Mouse (Mus musculus): ENCODE measurements around the gene Scarb2. TPM values are rescaled to one million over a fixed set of nuclear protein-coding genes. Genes with fewer than 3 reads are reported as not detected.
A peak's percentile ranks its signal among the peaks of the same experiment; 100 is the strongest.

Scarb2 gene
- polyA plus RNA-seq, 1 experiment from 2014 or later = 8.7 TPM

DNA sequence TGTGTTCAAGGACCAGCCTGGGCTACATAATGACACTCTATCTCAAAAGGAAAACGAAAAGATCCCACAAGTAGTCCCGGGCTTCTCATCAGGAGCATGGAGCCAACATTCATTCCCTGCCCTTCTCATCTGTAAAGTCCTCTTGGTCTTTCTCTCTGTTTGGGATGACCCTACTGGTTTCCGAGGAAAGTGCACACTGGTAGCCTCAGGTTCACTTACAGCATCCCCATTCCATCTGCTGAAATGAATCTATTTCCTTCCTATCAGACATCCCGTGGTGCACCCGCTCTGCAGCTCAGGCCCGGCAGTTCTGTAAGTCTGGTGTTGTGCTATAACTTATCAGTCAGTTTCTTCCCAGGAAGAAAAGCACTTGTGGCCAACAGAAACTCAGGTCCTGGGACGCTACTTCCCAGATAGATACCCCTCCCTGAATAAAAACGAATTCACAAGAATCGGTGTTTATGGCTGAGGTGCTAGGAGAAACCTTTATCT, 3.2 kb downstream of the Scarb2 start:
- Histone ChIP-seq H3K27ac (replicated peaks; ENCODE audit: low read depth, low read length) (no peak overlapping the region), H3K4me3 (ENCODE audit: low read depth, low read length) (no peak overlapping the region), H3K4me2 (ENCODE audit: low read depth, low read length) (no peak overlapping the region), H3K9ac (replicated peaks; ENCODE audit: low read length) (no peak overlapping the region), H3K9me3 (replicated peaks; ENCODE audit: control insufficient read depth, low read length) (no peaks in the 10 kb centered on the region), H3K36me3 (replicated peaks; ENCODE audit: control insufficient read depth, insufficient read depth, low read depth, low read length) (no peaks in the 10 kb centered on the region), H3K4me1 (ENCODE audit: control insufficient read depth, insufficient read depth, low read length) (no peaks in the 10 kb centered on the region), H3K27me3 (ENCODE audit: control insufficient read depth, insufficient read depth, low read length) (no peaks in the 10 kb centered on the region)
- 83% methylated on average over 9 of the region's 9 CpGs for WGBS
- ATAC-seq (replicated peaks; ENCODE audit: insufficient number of reproducible peaks, low FRiP score, low TSS enrichment, low read depth) (no peak), DNase-seq (ENCODE audit: low spot score) (no peak)

GRCm38 (mm10) chr5:92499378-92499777, 7.3 kb downstream of the Scarb2 start:
- ATAC-seq (replicated peaks; ENCODE audit: insufficient number of reproducible peaks, low FRiP score, low TSS enrichment, low read depth) (no peak), DNase-seq (ENCODE audit: low spot score) (no peak)
- H3K9ac ChIP-seq (replicated peaks; ENCODE audit: low read length) = no peak overlapping the region
- WGBS = 42% methylated on average over 3 of the region's 3 CpGs
- H3K4me1 ChIP-seq (ENCODE audit: control insufficient read depth, insufficient read depth, low read length) = peaks cover 3% of the 10 kb centered on the region; the same call in 1 of the 2 replicates
- H3K4me2 ChIP-seq (ENCODE audit: low read depth, low read length) = no peak overlapping the region
- H3K27ac ChIP-seq (replicated peaks; ENCODE audit: low read depth, low read length) = peak overlapping the region; percentile 28; the same call in 1 of the 2 replicates
- no peaks in the 10 kb centered on the region for H3K9me3 ChIP-seq (replicated peaks; ENCODE audit: control insufficient read depth, low read length)
- no peaks in the 10 kb centered on the region for H3K27me3 ChIP-seq (ENCODE audit: control insufficient read depth, insufficient read depth, low read length)
- H3K36me3 ChIP-seq (replicated peaks; ENCODE audit: control insufficient read depth, insufficient read depth, low read depth, low read length) = no peaks in the 10 kb centered on the region
- H3K4me3 ChIP-seq (ENCODE audit: low read depth, low read length) = no peak overlapping the region

DNA sequence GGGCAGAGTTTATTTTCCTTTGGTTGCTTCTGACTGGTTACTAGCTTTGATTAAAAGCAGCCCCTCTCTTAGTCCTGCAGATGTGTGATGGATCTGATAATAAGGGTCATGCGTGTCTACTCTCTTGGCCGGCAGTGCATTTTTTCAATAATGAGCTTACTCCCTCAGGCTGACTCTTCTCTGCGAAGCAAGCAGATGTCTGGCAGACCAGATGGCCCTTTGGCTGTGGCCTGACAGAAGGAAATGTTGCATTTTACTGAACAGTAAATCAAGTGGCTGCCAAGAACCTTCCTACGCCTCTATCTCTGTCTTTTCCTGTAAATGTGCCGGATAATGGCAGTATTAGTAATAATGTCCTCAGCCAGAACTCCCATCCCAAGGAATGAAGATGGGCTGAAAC, 8.0 kb downstream of the Scarb2 start:
- WGBS = 32% methylated on average over 5 of the region's 5 CpGs
- DNase-seq (ENCODE audit: low spot score) (peak; percentile 60), ATAC-seq (replicated peaks; ENCODE audit: insufficient number of reproducible peaks, low FRiP score, low TSS enrichment, low read depth) (0 out of 2 replicates have a peak, but pooled peaks have one; percentile 35)
- Histone ChIP-seq H3K27ac (replicated peaks; ENCODE audit: low read depth, low read length) (peak overlapping the region; percentile 28; the same call in 1 of the 2 replicates), H3K9me3 (replicated peaks; ENCODE audit: control insufficient read depth, low read length) (no peaks in the 10 kb centered on the region), H3K4me2 (ENCODE audit: low read depth, low read length) (no peak overlapping the region), H3K36me3 (replicated peaks; ENCODE audit: control insufficient read depth, insufficient read depth, low read depth, low read length) (no peaks in the 10 kb centered on the region), H3K9ac (replicated peaks; ENCODE audit: low read length) (no peak overlapping the region), H3K4me3 (ENCODE audit: low read depth, low read length) (no peak overlapping the region), H3K27me3 (ENCODE audit: control insufficient read depth, insufficient read depth, low read length) (no peaks in the 10 kb centered on the region), H3K4me1 (ENCODE audit: control insufficient read depth, insufficient read depth, low read length) (peaks cover 3% of the 10 kb centered on the region; the same call in 1 of the 2 replicates)

DNA sequence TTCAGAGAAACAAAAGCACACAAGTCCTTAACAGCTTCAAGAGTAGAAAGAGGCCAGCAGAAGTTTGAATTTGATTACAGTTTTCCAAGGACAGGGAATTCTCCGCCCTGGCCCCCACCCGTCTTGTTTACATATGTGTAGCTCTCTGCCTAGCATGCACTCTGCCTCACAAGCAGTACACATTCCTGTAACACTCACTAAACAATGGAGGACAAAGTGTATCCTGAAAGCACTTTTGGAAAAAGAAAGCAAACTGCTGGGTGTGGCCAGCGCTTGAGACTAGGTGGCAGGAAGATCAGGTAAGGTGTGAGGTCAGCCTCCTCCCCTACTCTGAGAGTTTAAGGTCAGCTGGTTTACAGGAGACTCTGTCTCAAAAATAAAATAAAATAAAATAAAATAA, 8.4 kb downstream of the Scarb2 start:
- H3K9ac ChIP-seq (replicated peaks; ENCODE audit: low read length) = no peak overlapping the region
- no peaks in the 10 kb centered on the region for H3K9me3 ChIP-seq (replicated peaks; ENCODE audit: control insufficient read depth, low read length)
- 0 out of 2 replicates have a peak, but pooled peaks have one; percentile 35 for ATAC-seq (replicated peaks; ENCODE audit: insufficient number of reproducible peaks, low FRiP score, low TSS enrichment, low read depth)
- H3K27me3 ChIP-seq (ENCODE audit: control insufficient read depth, insufficient read depth, low read length) = no peaks in the 10 kb centered on the region
- H3K36me3 ChIP-seq (replicated peaks; ENCODE audit: control insufficient read depth, insufficient read depth, low read depth, low read length) = no peaks in the 10 kb centered on the region
- H3K4me2 ChIP-seq (ENCODE audit: low read depth, low read length) = no peak overlapping the region
- DNase-seq (ENCODE audit: low spot score) = no peak
- no peak overlapping the region for H3K4me3 ChIP-seq (ENCODE audit: low read depth, low read length)
- 66% methylated on average over 3 of the region's 3 CpGs for WGBS
- H3K27ac ChIP-seq (replicated peaks; ENCODE audit: low read depth, low read length) = no peak overlapping the region
- H3K4me1 ChIP-seq (ENCODE audit: control insufficient read depth, insufficient read depth, low read length) = peaks cover 3% of the 10 kb centered on the region; the same call in 1 of the 2 replicates

- H3K36me3 ChIP-seq (replicated peaks; ENCODE audit: control insufficient read depth, insufficient read depth, low read depth, low read length) = no peaks in the 10 kb centered on the region
- no peaks in the 10 kb centered on the region for H3K9me3 ChIP-seq (replicated peaks; ENCODE audit: control insufficient read depth, low read length)
- H3K4me1 ChIP-seq (ENCODE audit: control insufficient read depth, insufficient read depth, low read length) = peaks cover 3% of the 10 kb centered on the region; the same call in 1 of the 2 replicates
- no peak overlapping the region for H3K4me3 ChIP-seq (ENCODE audit: low read depth, low read length)
- WGBS = 73% methylated on average over 7 of the region's 7 CpGs
- H3K9ac ChIP-seq (replicated peaks; ENCODE audit: low read length) = no peak overlapping the region
- H3K4me2 ChIP-seq (ENCODE audit: low read depth, low read length) = no peak overlapping the region
- H3K27me3 ChIP-seq (ENCODE audit: control insufficient read depth, insufficient read depth, low read length) = no peaks in the 10 kb centered on the region
- DNase-seq (ENCODE audit: low spot score) (no peak), ATAC-seq (replicated peaks; ENCODE audit: insufficient number of reproducible peaks, low FRiP score, low TSS enrichment, low read depth) (no peak)
- H3K27ac ChIP-seq (replicated peaks; ENCODE audit: low read depth, low read length) = no peak overlapping the region
Measured at GRCm38 (mm10) chr5:92495771-92496409, 10.7 kb downstream of the Scarb2 start.

- ATAC-seq (replicated peaks; ENCODE audit: insufficient number of reproducible peaks, low FRiP score, low TSS enrichment, low read depth) (no peak), DNase-seq (ENCODE audit: low spot score) (no peak)
- WGBS = 53% methylated on average over 4 of the region's 4 CpGs
- H3K27ac ChIP-seq (replicated peaks; ENCODE audit: low read depth, low read length) = no peak overlapping the region
- peaks cover 3% of the 10 kb centered on the region; the same call in 1 of the 2 replicates for H3K4me1 ChIP-seq (ENCODE audit: control insufficient read depth, insufficient read depth, low read length)
- no peaks in the 10 kb centered on the region for H3K36me3 ChIP-seq (replicated peaks; ENCODE audit: control insufficient read depth, insufficient read depth, low read depth, low read length)
- H3K27me3 ChIP-seq (ENCODE audit: control insufficient read depth, insufficient read depth, low read length) = no peaks in the 10 kb centered on the region
- no peak overlapping the region for H3K4me2 ChIP-seq (ENCODE audit: low read depth, low read length)
- no peak overlapping the region for H3K9ac ChIP-seq (replicated peaks; ENCODE audit: low read length)
- H3K4me3 ChIP-seq (ENCODE audit: low read depth, low read length) = no peak overlapping the region
- H3K9me3 ChIP-seq (replicated peaks; ENCODE audit: control insufficient read depth, low read length) = no peaks in the 10 kb centered on the region
Measured at GRCm38 (mm10) chr5:92495291-92495690, 11.3 kb downstream of the Scarb2 start.

- Histone ChIP-seq H3K4me1 (ENCODE audit: control insufficient read depth, insufficient read depth, low read length) (peaks cover 4% of the 10 kb centered on the region; the same call in 1 of the 2 replicates), H3K9me3 (replicated peaks; ENCODE audit: control insufficient read depth, low read length) (no peaks in the 10 kb centered on the region), H3K27ac (replicated peaks; ENCODE audit: low read depth, low read length) (0 out of 2 replicates have a peak overlapping the region, but pooled peaks have one; percentile 20), H3K4me3 (ENCODE audit: low read depth, low read length) (no peak overlapping the region), H3K36me3 (replicated peaks; ENCODE audit: control insufficient read depth, insufficient read depth, low read depth, low read length) (no peaks in the 10 kb centered on the region), H3K4me2 (ENCODE audit: low read depth, low read length) (no peak overlapping the region), H3K27me3 (ENCODE audit: control insufficient read depth, insufficient read depth, low read length) (no peaks in the 10 kb centered on the region), H3K9ac (replicated peaks; ENCODE audit: low read length) (no peak overlapping the region)
- 26% methylated on average over 7 of the region's 7 CpGs for WGBS
- ATAC-seq (replicated peaks; ENCODE audit: insufficient number of reproducible peaks, low FRiP score, low TSS enrichment, low read depth) = no peak
- peak; percentile 24 for DNase-seq (ENCODE audit: low spot score)
Measured at GRCm38 (mm10) chr5:92493423-92493822, 13.2 kb downstream of the Scarb2 start.

GRCm38 (mm10) chr5:92490779-92491178, 15.9 kb downstream of the Scarb2 start:
- no peaks in the 10 kb centered on the region for H3K27me3 ChIP-seq (ENCODE audit: control insufficient read depth, insufficient read depth, low read length)
- no peaks in the 10 kb centered on the region for H3K36me3 ChIP-seq (replicated peaks; ENCODE audit: control insufficient read depth, insufficient read depth, low read depth, low read length)
- H3K9me3 ChIP-seq (replicated peaks; ENCODE audit: control insufficient read depth, low read length) = no peaks in the 10 kb centered on the region
- H3K27ac ChIP-seq (replicated peaks; ENCODE audit: low read depth, low read length) = no peak overlapping the region
- H3K9ac ChIP-seq (replicated peaks; ENCODE audit: low read length) = no peak overlapping the region
- WGBS = 35% methylated on average over 4 of the region's 4 CpGs
- DNase-seq (ENCODE audit: low spot score) (no peak), ATAC-seq (replicated peaks; ENCODE audit: insufficient number of reproducible peaks, low FRiP score, low TSS enrichment, low read depth) (no peak)
- peaks cover 5% of the 10 kb centered on the region; the same call in 1 of the 2 replicates for H3K4me1 ChIP-seq (ENCODE audit: control insufficient read depth, insufficient read depth, low read length)
- H3K4me2 ChIP-seq (ENCODE audit: low read depth, low read length) = no peak overlapping the region
- H3K4me3 ChIP-seq (ENCODE audit: low read depth, low read length) = no peak overlapping the region
